9 mouse cellular contexts compared by ENCODE assay signal in the genomic region with DNA sequence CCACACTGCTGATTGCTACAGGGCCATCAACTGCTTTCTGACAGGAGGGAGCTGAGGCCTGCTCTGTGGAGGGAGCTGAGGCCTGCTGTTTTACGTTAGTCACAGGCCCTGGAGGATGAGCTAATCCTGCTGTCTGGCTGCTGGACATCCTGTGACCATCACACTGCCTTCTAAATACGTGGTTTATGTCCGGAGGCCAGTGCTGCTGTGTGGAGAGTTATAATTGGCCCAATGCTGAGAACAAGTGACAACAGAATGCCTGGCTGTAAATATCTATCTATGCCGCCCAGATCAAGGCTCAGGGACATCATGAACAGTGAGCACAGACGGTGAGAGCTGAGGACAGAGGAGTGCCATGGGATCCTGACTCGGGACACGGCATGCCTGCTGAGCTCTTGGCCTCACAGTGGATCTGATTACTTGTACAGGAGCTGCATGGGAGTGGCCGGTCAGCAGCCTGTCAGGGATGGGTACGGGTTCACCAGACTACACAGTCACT. TPM values are rescaled to one million over a fixed set of nuclear protein-coding genes. Genes with fewer than 3 reads are reported as not detected.
DNase-seq lines count a peak whose midpoint lies in the region; ATAC-seq and TF ChIP-seq lines count a peak whose summit lies in the region.
"Had no signal": no experiment of that assay in that cellular context is flagged by ENCODE, and none has a peak within 500 bp of the region (broad histone marks: within the 10 kb centered on the region; RNA-seq: fewer than 3 reads in every experiment).

No protein-coding gene starts in this region.

- H3K9ac ChIP-seq in lung, embryonic 16.5 days (ENCODE audit: low read length), result no peak overlapping the region
- H3K9ac ChIP-seq in embryonic facial prominence, embryonic 13.5 days, result no peak overlapping the region
- no peak overlapping the region for H3K9ac ChIP-seq in hindbrain, postnatal 0 days (replicated peaks; ENCODE audit: low read length)
- H3K9ac ChIP-seq: forebrain, embryonic 13.5 days; liver, embryonic 14.5 days had no signal

- no peaks in the 10 kb centered on the region for H3K27me3 ChIP-seq in lung, embryonic 16.5 days (ENCODE audit: control insufficient read depth, insufficient read depth, low read depth, low read length)
- H3K27me3 ChIP-seq in embryonic facial prominence, embryonic 13.5 days, result no peaks in the 10 kb centered on the region
- no peaks in the 10 kb centered on the region for H3K27me3 ChIP-seq in myocyte (ENCODE audit: control insufficient read depth, insufficient read depth, insufficient read length)
- no peaks in the 10 kb centered on the region for H3K27me3 ChIP-seq in hindbrain, postnatal 0 days (ENCODE audit: insufficient read depth, low read length)
- H3K27me3 ChIP-seq: forebrain, embryonic 13.5 days had no signal

- peaks cover 5% of the 10 kb centered on the region for H3K36me3 ChIP-seq in lung, embryonic 16.5 days (ENCODE audit: control insufficient read depth, insufficient read depth, low read length)
- peaks cover 4% of the 10 kb centered on the region for H3K36me3 ChIP-seq in embryonic facial prominence, embryonic 13.5 days
- H3K36me3 ChIP-seq in myocyte (ENCODE audit: control insufficient read depth, insufficient read depth), result no peaks in the 10 kb centered on the region
- peaks cover 2% of the 10 kb centered on the region; the same call in 1 of the 2 replicates for H3K36me3 ChIP-seq in hindbrain, postnatal 0 days (ENCODE audit: insufficient read depth, low read length)

- H3K4me1 ChIP-seq in lung, embryonic 16.5 days (replicated peaks; ENCODE audit: control insufficient read depth, insufficient read depth, low read length), result no peaks in the 10 kb centered on the region
- peaks cover 8% of the 10 kb centered on the region; the same call in 1 of the 2 replicates for H3K4me1 ChIP-seq in embryonic facial prominence, embryonic 13.5 days
- H3K4me1 ChIP-seq in hindbrain, postnatal 0 days (ENCODE audit: insufficient read depth, low read length), result no peaks in the 10 kb centered on the region
- H3K4me1 ChIP-seq: forebrain, embryonic 13.5 days had no signal

- no peaks in the 10 kb centered on the region for H3K79me2 ChIP-seq in myocyte (ENCODE audit: control insufficient read depth, insufficient read depth)

- H3K4me3 ChIP-seq in lung, embryonic 16.5 days (ENCODE audit: low read length), result no peak overlapping the region
- H3K4me3 ChIP-seq in embryonic facial prominence, embryonic 13.5 days, result no peak overlapping the region
- no peak overlapping the region for H3K4me3 ChIP-seq in myocyte
- no peak overlapping the region for H3K4me3 ChIP-seq in hindbrain, postnatal 0 days (ENCODE audit: low read length)
- H3K4me3 ChIP-seq: forebrain, embryonic 13.5 days had no signal

- no peak overlapping the region for H3K4me2 ChIP-seq in lung, embryonic 16.5 days (ENCODE audit: low read depth, low read length)
- H3K4me2 ChIP-seq in embryonic facial prominence, embryonic 13.5 days, result no peak overlapping the region
- H3K4me2 ChIP-seq in myocyte (ENCODE audit: low read depth), result peak overlapping the region; percentile 66
- no peak overlapping the region for H3K4me2 ChIP-seq in hindbrain, postnatal 0 days (ENCODE audit: low read depth, low read length)
- H3K4me2 ChIP-seq: forebrain, embryonic 13.5 days had no signal

- no peak overlapping the region for H3ac ChIP-seq in myocyte (ENCODE audit: control insufficient read depth, insufficient read length)

- no peak for TF ChIP-seq CTCF in hindbrain, postnatal 0 days (IDR thresholded peaks at IDR 0.05; ENCODE audit: low read depth)

- H3K9me3 ChIP-seq in lung, embryonic 16.5 days (ENCODE audit: control insufficient read depth, low read length), result no peaks in the 10 kb centered on the region
- H3K9me3 ChIP-seq in embryonic facial prominence, embryonic 13.5 days, result no peaks in the 10 kb centered on the region
- H3K9me3 ChIP-seq in hindbrain, postnatal 0 days (ENCODE audit: low read length), result no peaks in the 10 kb centered on the region
- H3K9me3 ChIP-seq: forebrain, embryonic 13.5 days had no signal

- H3K27ac ChIP-seq in lung, embryonic 16.5 days (ENCODE audit: low read length), result no peak overlapping the region
- peak overlapping the region; percentile 0; the same call in 1 of the 2 replicates for H3K27ac ChIP-seq in embryonic facial prominence, embryonic 13.5 days
- no peak overlapping the region for H3K27ac ChIP-seq in hindbrain, postnatal 0 days
- H3K27ac ChIP-seq: forebrain, embryonic 13.5 days; liver, embryonic 14.5 days had no signal

- WGBS in lung, embryonic 16.5 days, result 73% methylated on average over 9 of the region's 9 CpGs
- WGBS in embryonic facial prominence, embryonic 13.5 days, result 44% methylated on average over 9 of the region's 9 CpGs
- whole genome bisulfite sequencing in hindbrain, postnatal 0 days, result 67% methylated on average over 9 of the region's 9 CpGs

- no peak for DNase-seq in lung, postnatal 14 days
- peak; percentile 28 for DNase-seq in cerebellum, adult 11 months
- no peak for DNase-seq in hindbrain, postnatal 0 days (ENCODE audit: low spot score)

- TF ChIP-seq POLR2A in myocyte (IDR thresholded peaks at IDR 0.05; ENCODE audit: insufficient read length, low read depth), result peak; percentile 53

- ATAC-seq in lung, embryonic 16.5 days (ENCODE audit: low read depth), result peak; percentile 41; the same call in 1 of the 2 replicates
- no peak for ATAC-seq in embryonic facial prominence, embryonic 13.5 days (ENCODE audit: insufficient number of reproducible peaks, insufficient read depth, low FRiP score, low TSS enrichment, low read depth)
- ATAC-seq in CD4-positive, CD25-positive, alpha-beta regulatory T cell, adult 4 months, result no peak
- no peak for ATAC-seq in hindbrain, postnatal 0 days
- ATAC-seq: forebrain, embryonic 13.5 days had no signal

TF ChIP-seq in myocyte, 11 proteins besides CTCF, POLR2A, EP300 and RAD21:
- TF ChIP-seq MYOG (IDR thresholded peaks at IDR 0.05; ENCODE audit: control insufficient read depth in 1 of 3, insufficient read depth in 1 of 3, insufficient read length in 2 of 3, low read depth in 2 of 3), result peak in 1 of 3 experiments; percentile 24
- TF ChIP-seq POLR2AphosphoS2 (IDR thresholded peaks at IDR 0.05; ENCODE audit: insufficient read length, low read depth), result peak; percentile 41
- no peak for TF ChIP-seq TCF12 (IDR thresholded peaks at IDR 0.05; ENCODE audit: insufficient read depth, poor library complexity, severe bottlenecking)

RNA-seq across cellular contexts. Expression of a gene that starts 34.4 kb away (rescaled TPM):
- 111 and 135 TPM in 2 replicates for polyA plus RNA-seq in lung, embryonic 16.5 days (2015; fragmentation: Nextera tagmentation; extraction: Ambion mirVana)
- polyA plus RNA-seq in embryonic facial prominence, embryonic 13.5 days (2015; fragmentation: Nextera tagmentation; extraction: Ambion mirVana), result 105 and 113 TPM in 2 replicates
- polyA plus RNA-seq in myocyte (2012; fragmentation: generic; extraction: Trizol), result 77.7 TPM
- polyA plus RNA-seq in CD4-positive, CD25-positive, alpha-beta regulatory T cell, adult 4 months (2017; shearing (Covaris generic)), result 1 to 10 TPM; 5.4 to 6.9 TPM
- total RNA-seq in hindbrain, postnatal 0 days (2014; rRNA removed), result 43.4 and 44.3 TPM in 2 replicates
- polyA plus RNA-seq in hindbrain, postnatal 0 days (2015; fragmentation: Nextera tagmentation; extraction: Ambion mirVana), result 44.8 and 48.3 TPM in 2 replicates

RNA-seq across cellular contexts. Expression of a gene that starts 34.7 kb away (rescaled TPM):
- polyA plus RNA-seq in lung, embryonic 16.5 days (2015; fragmentation: Nextera tagmentation; extraction: Ambion mirVana), result 9.1 and 9.2 TPM in 2 replicates
- polyA plus RNA-seq in embryonic facial prominence, embryonic 13.5 days (2015; fragmentation: Nextera tagmentation; extraction: Ambion mirVana), result 8.4 and 9.3 TPM in 2 replicates
- 4.9 TPM for polyA plus RNA-seq in myocyte (2012; fragmentation: generic; extraction: Trizol)
- 1 to 10 TPM; 3.8 to 4.7 TPM for polyA plus RNA-seq in CD4-positive, CD25-positive, alpha-beta regulatory T cell, adult 4 months (2017; shearing (Covaris generic))
- total RNA-seq in hindbrain, postnatal 0 days (2014; rRNA removed), result 16.8 and 17.4 TPM in 2 replicates
- 2.6 and 2.7 TPM in 2 replicates for polyA plus RNA-seq in hindbrain, postnatal 0 days (2015; fragmentation: Nextera tagmentation; extraction: Ambion mirVana)

RNA-seq across cellular contexts. Expression of a gene that starts 59.6 kb away (rescaled TPM):
- polyA plus RNA-seq in lung, embryonic 16.5 days (2015; fragmentation: Nextera tagmentation; extraction: Ambion mirVana), result 11.3 and 15.9 TPM in 2 replicates
- polyA plus RNA-seq in embryonic facial prominence, embryonic 13.5 days (2015; fragmentation: Nextera tagmentation; extraction: Ambion mirVana), result 12.3 and 15.2 TPM in 2 replicates
- polyA plus RNA-seq in myocyte (2012; fragmentation: generic; extraction: Trizol), result 7.4 TPM
- polyA plus RNA-seq in CD4-positive, CD25-positive, alpha-beta regulatory T cell, adult 4 months (2017; shearing (Covaris generic)), result 10 to 100 TPM; 10.7 to 15.1 TPM
- total RNA-seq in hindbrain, postnatal 0 days (2014; rRNA removed), result 54.5 and 57.4 TPM in 2 replicates
- 31.6 and 36.5 TPM in 2 replicates for polyA plus RNA-seq in hindbrain, postnatal 0 days (2015; fragmentation: Nextera tagmentation; extraction: Ambion mirVana)
